In the genomic region with DNA sequence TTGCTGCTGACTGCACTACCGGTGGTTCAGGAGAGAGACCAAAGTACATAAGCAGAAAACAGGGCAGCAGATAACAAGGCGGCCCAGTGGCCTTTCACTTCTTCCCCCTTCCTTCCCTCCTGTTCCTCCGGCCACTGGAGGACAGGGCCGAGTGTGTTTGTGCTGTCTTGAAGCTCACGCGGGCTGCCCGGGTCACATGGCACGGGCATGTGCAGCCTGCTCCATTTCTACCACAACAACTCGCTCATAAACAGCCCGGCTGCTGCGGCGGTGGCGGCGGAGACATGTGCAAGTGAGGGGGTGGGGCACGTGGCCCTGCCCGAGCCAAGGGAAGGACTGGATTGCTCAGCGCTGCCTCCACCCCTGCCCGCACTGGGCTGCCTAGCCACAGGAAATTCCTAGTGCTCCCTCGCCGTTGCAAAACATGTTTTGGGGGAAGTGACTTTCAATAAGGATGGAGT, we compare ENCODE assay signal across 8 mouse cellular contexts. TPM values are rescaled to one million over a fixed set of nuclear protein-coding genes. Genes with fewer than 3 reads are reported as not detected.
DNase-seq lines count a peak whose midpoint lies in the region; ATAC-seq lines count a peak whose summit lies in the region.

No protein-coding gene starts in this region.

- no peaks in the 10 kb centered on the region for H3K36me3 ChIP-seq in intestine, embryonic 14.5 days (ENCODE audit: control insufficient read depth, insufficient read depth, low read length)
- peaks cover 2% of the 10 kb centered on the region for H3K36me3 ChIP-seq in megakaryocyte, embryonic 14.5 days (replicated peaks; ENCODE audit: low read length)

- peak; percentile 98 for DNase-seq in adipocyte (ENCODE audit: low spot score)
- DNase-seq in embryo, embryonic 11 days, result peak; percentile 89
- peak; percentile 99 for DNase-seq in gastrocnemius, postnatal 25 days
- peak; percentile 89 for DNase-seq in intestine, embryonic 14.5 days (ENCODE audit: low spot score)
- peak; percentile 93 to 99 for DNase-seq in left cerebral cortex, postnatal 10 days (ENCODE audit: extremely low spot score in 1 of 2, low spot score in 2 of 2)
- DNase-seq in right cerebral cortex, postnatal 4 days, result peak; percentile 84
- peak; percentile 94 for DNase-seq in yolk sac, embryonic 10.5 days (ENCODE audit: low spot score)

- no peaks in the 10 kb centered on the region for H3K9me3 ChIP-seq in intestine, embryonic 14.5 days (ENCODE audit: control insufficient read depth, low read length)
- no peaks in the 10 kb centered on the region for H3K9me3 ChIP-seq in megakaryocyte, embryonic 14.5 days

- peak overlapping the region; percentile 95 for H3K27ac ChIP-seq in intestine, embryonic 14.5 days (ENCODE audit: low read depth)

- no peaks in the 10 kb centered on the region for H3K27me3 ChIP-seq in intestine, embryonic 14.5 days (replicated peaks; ENCODE audit: control insufficient read depth, insufficient read depth, low read length)
- H3K27me3 ChIP-seq in megakaryocyte, embryonic 14.5 days (replicated peaks), result no peaks in the 10 kb centered on the region

- ATAC-seq in intestine, embryonic 14.5 days (replicated peaks; ENCODE audit: low FRiP score, low TSS enrichment, low read depth), result peak; percentile 56; the same call in 1 of the 2 replicates

- intact Hi-C loops in left cerebral cortex, postnatal 10 days (cut with DNase I), result loop anchor here (1.0 to 5.0 kb wide), 2 partner anchors 8 to 41 kb away; partner anchors contain the start of genes Nr1d1 and Thra

- peak overlapping the region; percentile 49 for H3K4me2 ChIP-seq in intestine, embryonic 14.5 days (ENCODE audit: low read length)

- H3K4me1 ChIP-seq in intestine, embryonic 14.5 days (replicated peaks; ENCODE audit: control insufficient read depth, insufficient read depth, low read length), result peaks cover 57% of the 10 kb centered on the region
- H3K4me1 ChIP-seq in megakaryocyte, embryonic 14.5 days, result peaks cover 85% of the 10 kb centered on the region

- peak overlapping the region; percentile 48 for H3K9ac ChIP-seq in intestine, embryonic 14.5 days (ENCODE audit: low read length)

- no peak overlapping the region for H3K4me3 ChIP-seq in intestine, embryonic 14.5 days (ENCODE audit: low read depth, low read length)
- peak overlapping the region; percentile 92 for H3K4me3 ChIP-seq in megakaryocyte, embryonic 14.5 days (replicated peaks)

- WGBS in intestine, embryonic 14.5 days, result 1% methylated on average over 20 of the region's 20 CpGs

RNA-seq across cellular contexts. Expression of gene Nr1d1, which starts 8.1 kb away (rescaled TPM):
- total RNA-seq in gastrocnemius, postnatal 25 days (2021), result 100 to 1,000 TPM in 1 of 2 experiments, 10 to 100 TPM in 1; 98.0 to 119 TPM
- polyA plus RNA-seq in intestine, embryonic 14.5 days (2014; fragmentation: Nextera tagmentation; extraction: Ambion mirVana), result 2.5 and 2.8 TPM in 2 replicates
- total RNA-seq in left cerebral cortex, postnatal 10 days (2021), result 10 to 100 TPM; 63.3 to 70.5 TPM
- 5.6 and 22.1 TPM in 2 replicates for polyA plus RNA-seq in megakaryocyte, embryonic 14.5 days (2012; ENCODE audit: insufficient read depth, low replicate concordance)

RNA-seq across cellular contexts. Expression of gene Msl1, which starts 12.1 kb away (rescaled TPM):
- total RNA-seq in gastrocnemius, postnatal 25 days (2021), result 10 to 100 TPM; 51.3 to 63.6 TPM
- polyA plus RNA-seq in intestine, embryonic 14.5 days (2014; fragmentation: Nextera tagmentation; extraction: Ambion mirVana), result 17.5 and 19.1 TPM in 2 replicates
- 100 to 1,000 TPM; 162 to 177 TPM for total RNA-seq in left cerebral cortex, postnatal 10 days (2021)
- polyA plus RNA-seq in megakaryocyte, embryonic 14.5 days (2012; ENCODE audit: insufficient read depth, low replicate concordance), result 30.0 and 46.8 TPM in 2 replicates

RNA-seq across cellular contexts. Expression of gene Casc3, which starts 21.4 kb away (rescaled TPM):
- 10 to 100 TPM; 13.9 to 15.0 TPM for total RNA-seq in gastrocnemius, postnatal 25 days (2021)
- polyA plus RNA-seq in intestine, embryonic 14.5 days (2014; fragmentation: Nextera tagmentation; extraction: Ambion mirVana), result 34.5 and 37.3 TPM in 2 replicates
- 10 to 100 TPM; 52.3 to 55.8 TPM for total RNA-seq in left cerebral cortex, postnatal 10 days (2021)
- polyA plus RNA-seq in megakaryocyte, embryonic 14.5 days (2012; ENCODE audit: insufficient read depth, low replicate concordance), result 10.6 and 13.2 TPM in 2 replicates

RNA-seq across cellular contexts. Expression of gene Thra, which starts 42.8 kb away (rescaled TPM):
- 10 to 100 TPM; 75.4 to 89.1 TPM for total RNA-seq in gastrocnemius, postnatal 25 days (2021)
- polyA plus RNA-seq in intestine, embryonic 14.5 days (2014; fragmentation: Nextera tagmentation; extraction: Ambion mirVana), result 60.7 and 63.8 TPM in 2 replicates
- 1,000 to 10,000 TPM; 1,115 to 1,123 TPM for total RNA-seq in left cerebral cortex, postnatal 10 days (2021)
- 37.6 and 38.9 TPM in 2 replicates for polyA plus RNA-seq in megakaryocyte, embryonic 14.5 days (2012; ENCODE audit: insufficient read depth, low replicate concordance)

RNA-seq across cellular contexts. Expression of gene Rapgefl1, which starts 53.3 kb away (rescaled TPM):
- total RNA-seq in gastrocnemius, postnatal 25 days (2021), result under 1 TPM; 0.23 to 0.40 TPM
- 1.5 and 2.2 TPM in 2 replicates for polyA plus RNA-seq in intestine, embryonic 14.5 days (2014; fragmentation: Nextera tagmentation; extraction: Ambion mirVana)
- total RNA-seq in left cerebral cortex, postnatal 10 days (2021), result 100 to 1,000 TPM; 121 to 122 TPM
- polyA plus RNA-seq in megakaryocyte, embryonic 14.5 days (2012; ENCODE audit: insufficient read depth, low replicate concordance), result 0.29 TPM in 1 of 2 replicates, not detected in the other
